Mouse (Mus musculus) urinary bladder, postnatal 14 days (tissue): ENCODE measurements around the gene Xlr4c.
A peak's percentile ranks its signal among the peaks of the same experiment; 100 is the strongest.
"Not testable (repeated sequence)": the region's sequence is repeated elsewhere in the genome, so short reads cannot be mapped to it uniquely, and the experiment has no call there.

ENCODE experiments used
- DNase-seq: peaks from one replicate; pipeline ENCODE4 v3.0.0; 2021; ENCODE audit warnings: low spot score

The Xlr4c gene

GRCm38 (mm10) chrX:73242821-73243325 lies at the start of gene Xlr4c:
Xlr4c (minus strand) TSS chrX:73243130.
- DNase-seq = not testable (repeated sequence)

GRCm38 (mm10) chrX:73265270-73265669 lies 22.3 kb upstream of the Xlr4c start, which contains the start of gene Xlr3c:
Xlr3c (minus strand) TSS chrX:73265390.
- DNase-seq = not testable (repeated sequence)

GRCm38 (mm10) chrX:73262428-73262827 lies 19.5 kb upstream of the Xlr4c start:
- DNase-seq = not testable (repeated sequence)

GRCm38 (mm10) chrX:73229288-73229687 lies 13.6 kb downstream of the Xlr4c start:
- no peak for DNase-seq

GRCm38 (mm10) chrX:73228606-73229214 lies 14.2 kb downstream of the Xlr4c start:
- peak; percentile 38 for DNase-seq

- peak; percentile 79 for DNase-seq
These were observed 14.9 kb downstream of the Xlr4c start, which contains the start of gene F8a for GRCm38 (mm10) chrX:73227914-73228605. F8a (plus strand) TSS chrX:73228291.

- DNase-seq = no peak
These were observed 17.6 kb downstream of the Xlr4c start for GRCm38 (mm10) chrX:73225365-73225764.

GRCm38 (mm10) chrX:73213819-73214564 lies 28.9 kb downstream of the Xlr4c start, which contains the start of gene Xlr4b:
Xlr4b (plus strand) TSS chrX:73214333.
- DNase-seq = not testable (repeated sequence)

GRCm38 (mm10) chrX:73191934-73192333 lies 51.0 kb downstream of the Xlr4c start, which contains the start of gene Xlr3b:
Xlr3b (plus strand) TSS chrX:73192207.
- peak; percentile 5 for DNase-seq
